Mouse (Mus musculus) megakaryocyte, embryonic 14.5 days (primary cell): ENCODE measurements at regions not wholly inside any gene's neighbourhood (a gene's known extent, or its start where the extent isn't known, plus 50 kb on each side); places are given as distances from the start of the nearest gene placed in this dataset.

Source experiments
- H3K27me3 ChIP-seq: replicated peaks from 2 replicates; pipeline ENCODE3; 2012; ENCODE audit warnings: inconsistent platforms
- H3K36me3 ChIP-seq: replicated peaks from 2 replicates; pipeline ENCODE3; 2012; ENCODE audit warnings: low read length, inconsistent platforms, mixed read lengths
- H3K4me1 ChIP-seq: 2 replicates; pipeline ENCODE4 v1.6.1; 2012; ENCODE audit warnings: inconsistent platforms
- H3K4me3 ChIP-seq: replicated peaks from 2 replicates; pipeline ENCODE3; 2012; ENCODE audit warnings: moderate library complexity, mild to moderate bottlenecking, inconsistent platforms
- H3K9me3 ChIP-seq: 2 replicates; pipeline ENCODE4 v1.6.1; 2012; ENCODE audit warnings: inconsistent platforms
- FLI1 ChIP-seq: IDR thresholded peaks from 2 replicates; pipeline ENCODE4 v1.6.1; 2012; ENCODE audit warnings: low read length, inconsistent platforms, mixed read lengths
- GATA1 ChIP-seq: IDR thresholded peaks from 3 replicates; pipeline ENCODE4 v1.6.1; 2012; ENCODE audit warnings: mixed read lengths, low read length, inconsistent platforms, borderline replicate concordance

- Histone ChIP-seq H3K27me3 (no peaks in the 10 kb centered on the region), H3K4me1 (no peaks in the 10 kb centered on the region), H3K4me3 (no peak overlapping the region), H3K9me3 (peaks cover 7% of the 10 kb centered on the region; the same call in 1 of the 2 replicates), H3K36me3 (no peaks in the 10 kb centered on the region)
- no peak for TF ChIP-seq FLI1
- TF ChIP-seq GATA1 = no peak
Observed at GRCm38 (mm10) chr13:112133736-112134135, 154.5 kb upstream of the Ankrd55 start.

GRCm38 (mm10) chr13:112134701-112135100 lies 153.6 kb upstream of the Ankrd55 start:
- no peak for TF ChIP-seq GATA1
- no peak for TF ChIP-seq FLI1
- Histone ChIP-seq H3K27me3 (no peaks in the 10 kb centered on the region), H3K4me3 (no peak overlapping the region), H3K36me3 (no peaks in the 10 kb centered on the region), H3K9me3 (0 out of 2 replicates have a peak, but pooled peaks cover 8% of the 10 kb centered on the region), H3K4me1 (no peaks in the 10 kb centered on the region)

GRCm38 (mm10) chr13:112135777-112136176 lies 152.5 kb upstream of the Ankrd55 start:
- no peak for TF ChIP-seq GATA1
- no peak for TF ChIP-seq FLI1

GRCm38 (mm10) chr13:112136850-112137249 lies 151.4 kb upstream of the Ankrd55 start:
- H3K9me3 ChIP-seq = peaks cover 13% of the 10 kb centered on the region; the same call in 1 of the 2 replicates
- no peak for TF ChIP-seq FLI1
- no peak for TF ChIP-seq GATA1
- H3K4me1 ChIP-seq = no peaks in the 10 kb centered on the region
- no peak overlapping the region for H3K4me3 ChIP-seq
- H3K36me3 ChIP-seq = no peaks in the 10 kb centered on the region
- no peaks in the 10 kb centered on the region for H3K27me3 ChIP-seq

More at GRCm38 (mm10) chr13:112135777-112136176, 152.5 kb upstream of the Ankrd55 start:
- no peaks in the 10 kb centered on the region for H3K27me3 ChIP-seq
- 0 out of 2 replicates have a peak, but pooled peaks cover 9% of the 10 kb centered on the region for H3K9me3 ChIP-seq
- H3K4me1 ChIP-seq = no peaks in the 10 kb centered on the region
- no peaks in the 10 kb centered on the region for H3K36me3 ChIP-seq
- no peak overlapping the region for H3K4me3 ChIP-seq

GRCm38 (mm10) chr13:112140871-112141270 lies 147.4 kb upstream of the Ankrd55 start:
- TF ChIP-seq GATA1 (no peak), FLI1 (no peak)

GRCm38 (mm10) chr13:112144393-112145348 lies 143.6 kb upstream of the Ankrd55 start:
- H3K4me3 ChIP-seq = no peak overlapping the region
- no peaks in the 10 kb centered on the region for H3K36me3 ChIP-seq
- peaks cover 5% of the 10 kb centered on the region for H3K27me3 ChIP-seq
- no peaks in the 10 kb centered on the region for H3K4me1 ChIP-seq
- TF ChIP-seq FLI1 (no peak), GATA1 (no peak)
- peaks cover 5% of the 10 kb centered on the region; the same call in 1 of the 2 replicates for H3K9me3 ChIP-seq

More at GRCm38 (mm10) chr13:112140871-112141270, 147.4 kb upstream of the Ankrd55 start:
- Histone ChIP-seq H3K36me3 (no peaks in the 10 kb centered on the region), H3K4me1 (no peaks in the 10 kb centered on the region), H3K27me3 (peaks cover 2% of the 10 kb centered on the region), H3K4me3 (no peak overlapping the region), H3K9me3 (peaks cover 13% of the 10 kb centered on the region; the same call in 1 of the 2 replicates)

GRCm38 (mm10) chr13:112152614-112153550 lies 135.4 kb upstream of the Ankrd55 start:
- Histone ChIP-seq H3K9me3 (no peaks in the 10 kb centered on the region), H3K4me1 (no peaks in the 10 kb centered on the region), H3K36me3 (no peaks in the 10 kb centered on the region), H3K4me3 (no peak overlapping the region), H3K27me3 (peaks cover 9% of the 10 kb centered on the region)
- TF ChIP-seq FLI1 (no peak), GATA1 (no peak)

- Histone ChIP-seq H3K9me3 (no peaks in the 10 kb centered on the region), H3K36me3 (no peaks in the 10 kb centered on the region), H3K27me3 (peaks cover 9% of the 10 kb centered on the region), H3K4me1 (no peaks in the 10 kb centered on the region), H3K4me3 (no peak overlapping the region)
- TF ChIP-seq GATA1 (no peak), FLI1 (no peak)
Observed at GRCm38 (mm10) chr13:112153681-112154127, 134.5 kb upstream of the Ankrd55 start.

- H3K27me3 ChIP-seq = no peaks in the 10 kb centered on the region
- no peak overlapping the region for H3K4me3 ChIP-seq
- H3K9me3 ChIP-seq = no peaks in the 10 kb centered on the region
- no peaks in the 10 kb centered on the region for H3K36me3 ChIP-seq
- no peak for TF ChIP-seq GATA1
- TF ChIP-seq FLI1 = no peak
- no peaks in the 10 kb centered on the region for H3K4me1 ChIP-seq
Observed at GRCm38 (mm10) chr13:112159430-112160172, 128.7 kb upstream of the Ankrd55 start.
